Mouse (Mus musculus): Measurements from ENCODE around the gene Pgbd5. TPM values are rescaled to one million over a fixed set of nuclear protein-coding genes. Genes with fewer than 3 reads are reported as not detected.

The Pgbd5 gene
- total RNA-seq (2014; fragmentation: Nextera tagmentation) (not detected in 2 replicates), total RNA-seq (2017) (not detected in 2 replicates)

GRCm38 (mm10) chr8:124439558-124439957 lies at the start of gene Pgbd5:
TSS of gene Pgbd5 (minus strand) at chr8:124439658.
- ATAC-seq (replicated peaks; ENCODE audit: low FRiP score, low TSS enrichment, poor library complexity, severe bottlenecking), result no peak

DNA sequence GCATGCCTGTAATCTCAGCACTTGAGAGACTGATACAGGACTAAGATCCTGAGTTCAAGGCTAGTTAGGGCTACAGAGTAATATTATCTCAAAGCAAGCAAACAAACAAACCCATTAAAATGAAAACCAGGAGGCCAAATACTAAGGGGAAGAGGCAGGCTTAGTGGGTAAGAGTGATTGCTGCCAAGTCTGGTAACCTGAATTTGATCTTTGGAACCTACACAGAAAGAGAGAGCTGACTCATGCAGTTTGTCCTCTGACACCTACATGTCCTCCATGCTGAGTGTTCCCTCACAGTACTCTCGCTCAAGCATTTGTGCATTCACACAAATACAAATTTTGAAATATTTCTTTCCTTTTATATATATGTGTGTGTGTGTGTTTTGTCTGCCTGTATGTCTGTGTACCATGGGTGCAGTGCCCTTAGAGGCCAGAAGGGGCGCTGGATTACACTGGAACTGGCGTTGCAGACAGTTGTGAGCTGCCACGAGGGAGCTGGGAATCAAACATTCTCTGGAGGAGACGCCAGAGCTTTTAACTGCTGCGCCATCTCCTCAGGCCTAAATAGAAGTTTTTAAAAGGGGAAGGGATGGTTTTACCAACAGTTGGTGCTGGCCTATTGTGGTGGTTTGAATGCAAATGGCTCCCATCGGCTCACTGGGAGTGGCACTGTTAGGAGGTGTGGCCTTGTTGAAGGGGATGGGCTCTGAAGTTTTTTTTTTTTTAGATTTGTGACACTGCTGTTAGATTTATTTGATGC lies 44.1 kb upstream of the Pgbd5 start:
- ATAC-seq (replicated peaks; ENCODE audit: low FRiP score, low TSS enrichment, poor library complexity, severe bottlenecking), result no peak

GRCm38 (mm10) chr8:124482790-124483189 lies 43.3 kb upstream of the Pgbd5 start:
- ATAC-seq (replicated peaks; ENCODE audit: low FRiP score, low TSS enrichment, poor library complexity, severe bottlenecking), result no peak

DNA sequence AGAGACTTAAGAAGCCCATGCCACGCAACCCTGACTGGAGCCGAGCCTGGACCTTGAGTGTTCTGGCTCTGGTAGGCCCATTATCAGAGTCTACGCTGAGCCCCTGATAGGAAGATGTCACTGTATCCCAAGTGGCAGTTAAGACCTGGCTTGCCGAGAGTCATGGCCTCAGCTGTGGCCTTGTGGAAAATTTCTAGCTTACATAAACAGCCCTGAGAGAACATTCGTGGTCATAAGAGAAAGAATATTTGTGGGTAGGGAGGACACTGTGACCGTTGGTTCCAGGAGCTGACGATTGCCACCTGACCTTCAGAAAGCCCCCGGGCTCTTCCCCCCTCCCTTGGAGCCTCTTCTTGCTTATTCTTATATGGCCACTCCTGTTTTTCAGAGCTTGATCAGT lies 40.9 kb upstream of the Pgbd5 start:
- no peak for ATAC-seq (replicated peaks; ENCODE audit: low FRiP score, low TSS enrichment, poor library complexity, severe bottlenecking)

GRCm38 (mm10) chr8:124479251-124479650 lies 39.8 kb upstream of the Pgbd5 start:
- ATAC-seq (replicated peaks; ENCODE audit: low FRiP score, low TSS enrichment, poor library complexity, severe bottlenecking), result no peak

GRCm38 (mm10) chr8:124476701-124477100 lies 37.2 kb upstream of the Pgbd5 start:
- ATAC-seq (replicated peaks; ENCODE audit: low FRiP score, low TSS enrichment, poor library complexity, severe bottlenecking), result no peak

GRCm38 (mm10) chr8:124475690-124476089 lies 36.2 kb upstream of the Pgbd5 start:
- no peak for ATAC-seq (replicated peaks; ENCODE audit: low FRiP score, low TSS enrichment, poor library complexity, severe bottlenecking)

- no peak for ATAC-seq (replicated peaks; ENCODE audit: low FRiP score, low TSS enrichment, poor library complexity, severe bottlenecking)
Observed at GRCm38 (mm10) chr8:124464641-124465040, 25.2 kb upstream of the Pgbd5 start.

DNA sequence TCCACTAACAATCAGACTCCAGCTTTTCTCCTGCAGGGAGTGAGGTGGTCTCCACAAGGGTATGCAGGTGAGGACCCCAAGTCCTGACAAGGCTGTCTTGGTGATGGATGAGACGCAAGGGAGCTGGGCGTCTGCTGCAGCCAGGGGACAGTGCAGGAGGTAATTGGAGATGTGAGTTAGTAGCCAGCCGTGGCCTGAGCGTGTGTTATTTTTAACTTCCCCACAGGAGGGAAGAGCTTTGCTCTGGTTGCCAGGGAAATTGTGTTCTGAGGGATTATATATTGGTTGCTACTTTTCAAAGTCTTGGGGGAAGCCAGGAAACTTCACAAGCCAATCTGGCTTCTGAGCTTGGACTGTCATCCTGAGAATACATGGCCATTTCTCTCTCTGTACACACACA lies 23.7 kb upstream of the Pgbd5 start:
- no peak for ATAC-seq (replicated peaks; ENCODE audit: low FRiP score, low TSS enrichment, poor library complexity, severe bottlenecking)

GRCm38 (mm10) chr8:124462192-124462591 lies 22.7 kb upstream of the Pgbd5 start:
- no peak for ATAC-seq (replicated peaks; ENCODE audit: low FRiP score, low TSS enrichment, poor library complexity, severe bottlenecking)

DNA sequence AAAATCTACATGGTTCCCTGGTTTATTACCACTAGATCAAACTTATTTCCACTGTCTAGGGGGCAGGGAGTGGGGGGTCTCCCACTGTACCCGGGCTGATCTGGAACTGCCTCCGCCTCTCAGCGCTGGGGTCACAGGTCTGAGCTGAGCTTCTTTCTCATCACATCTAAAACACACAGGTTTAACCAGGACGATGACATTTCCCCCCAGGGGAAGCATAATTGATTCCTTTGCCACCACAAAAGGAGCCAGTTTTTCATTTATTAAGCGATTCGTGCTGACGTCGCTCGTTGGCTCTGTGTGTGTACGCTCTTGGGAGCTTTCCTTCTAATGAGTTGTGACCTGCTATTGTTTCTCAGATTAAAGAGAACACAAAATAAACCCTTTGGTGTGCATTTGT lies 21.6 kb upstream of the Pgbd5 start:
- ATAC-seq (replicated peaks; ENCODE audit: low FRiP score, low TSS enrichment, poor library complexity, severe bottlenecking), result no peak

GRCm38 (mm10) chr8:124460660-124461059 lies 21.2 kb upstream of the Pgbd5 start:
- no peak for ATAC-seq (replicated peaks; ENCODE audit: low FRiP score, low TSS enrichment, poor library complexity, severe bottlenecking)

- ATAC-seq (replicated peaks; ENCODE audit: low FRiP score, low TSS enrichment, poor library complexity, severe bottlenecking), result no peak
Observed at GRCm38 (mm10) chr8:124459627-124460026, 20.2 kb upstream of the Pgbd5 start.

DNA sequence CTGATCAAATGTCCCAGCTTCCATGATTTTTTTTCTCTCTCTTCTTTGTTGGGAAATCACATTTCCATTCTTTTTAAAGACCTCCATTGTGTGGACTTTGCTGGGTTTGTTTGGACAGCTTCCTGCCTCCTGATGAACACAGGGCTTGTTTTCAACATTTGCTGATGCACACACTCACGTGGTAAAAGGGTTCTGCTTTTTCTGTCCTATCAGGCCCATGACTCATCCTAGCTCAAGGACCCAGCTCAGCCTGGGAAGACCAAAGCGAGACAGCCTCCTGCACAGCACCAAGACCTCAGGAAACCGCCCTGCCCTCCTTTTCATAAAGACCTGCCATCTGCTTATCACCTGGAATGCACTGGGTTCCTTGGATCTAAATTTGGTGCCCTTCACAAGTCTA lies 15.9 kb upstream of the Pgbd5 start:
- no peak for ATAC-seq (replicated peaks; ENCODE audit: low FRiP score, low TSS enrichment, poor library complexity, severe bottlenecking)

DNA sequence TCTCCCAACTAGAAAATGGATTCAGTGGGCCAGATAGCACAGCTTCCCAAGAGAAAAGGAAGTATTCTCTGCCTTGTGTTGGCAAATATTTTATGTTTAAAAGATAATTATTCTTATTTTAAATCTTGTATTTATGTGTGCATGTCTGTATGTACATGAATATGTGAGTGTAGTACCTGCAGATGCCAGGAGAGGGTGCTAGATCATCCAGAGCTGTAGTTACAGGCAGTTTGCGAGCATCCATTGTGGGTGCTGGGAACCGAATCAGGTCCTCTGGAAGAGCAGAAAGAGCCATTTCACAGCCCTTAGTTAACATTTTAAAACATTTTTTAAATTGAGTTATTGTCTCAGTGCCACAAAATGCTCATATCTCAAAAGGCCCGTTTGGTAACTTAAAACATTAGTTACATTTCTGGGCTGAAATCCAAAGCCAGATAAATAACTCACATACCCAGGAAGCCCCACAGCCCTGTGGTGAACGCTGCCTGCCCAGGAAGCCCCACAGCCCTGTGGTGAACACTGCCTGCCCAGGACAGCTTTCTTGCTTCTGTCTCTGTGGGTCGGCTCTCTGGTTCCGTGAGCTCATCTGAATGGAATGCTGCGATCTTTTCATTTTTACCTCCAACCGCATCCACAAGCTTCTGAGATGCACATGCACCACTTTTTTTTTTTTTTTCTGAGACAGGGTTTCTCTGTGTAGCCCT lies 10.9 kb upstream of the Pgbd5 start:
- ATAC-seq (replicated peaks; ENCODE audit: low FRiP score, low TSS enrichment, poor library complexity, severe bottlenecking), result no peak

GRCm38 (mm10) chr8:124448962-124449670 lies 9.7 kb upstream of the Pgbd5 start:
- no peak for ATAC-seq (replicated peaks; ENCODE audit: low FRiP score, low TSS enrichment, poor library complexity, severe bottlenecking)

DNA sequence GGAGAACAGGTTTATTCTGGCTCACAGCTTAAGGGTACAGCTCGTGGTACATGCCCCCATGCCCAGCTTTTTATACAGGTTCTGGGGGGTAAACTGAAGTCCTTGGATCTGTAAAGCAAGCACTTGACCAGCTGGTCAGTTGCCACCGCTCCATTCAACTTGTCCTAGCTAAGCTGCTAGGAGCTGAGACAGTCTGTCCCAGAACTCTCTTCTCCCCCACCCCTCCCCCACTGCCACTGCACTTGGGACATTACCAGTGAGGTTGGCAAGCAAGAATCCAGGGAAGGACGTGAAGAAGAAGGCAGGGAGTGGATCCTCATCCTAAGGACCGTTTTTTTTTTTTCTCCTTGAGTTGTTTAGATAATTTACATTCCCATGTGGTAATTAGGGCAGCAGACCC lies 2.7 kb downstream of the Pgbd5 start:
- ATAC-seq (replicated peaks; ENCODE audit: low FRiP score, low TSS enrichment, poor library complexity, severe bottlenecking), result no peak

DNA sequence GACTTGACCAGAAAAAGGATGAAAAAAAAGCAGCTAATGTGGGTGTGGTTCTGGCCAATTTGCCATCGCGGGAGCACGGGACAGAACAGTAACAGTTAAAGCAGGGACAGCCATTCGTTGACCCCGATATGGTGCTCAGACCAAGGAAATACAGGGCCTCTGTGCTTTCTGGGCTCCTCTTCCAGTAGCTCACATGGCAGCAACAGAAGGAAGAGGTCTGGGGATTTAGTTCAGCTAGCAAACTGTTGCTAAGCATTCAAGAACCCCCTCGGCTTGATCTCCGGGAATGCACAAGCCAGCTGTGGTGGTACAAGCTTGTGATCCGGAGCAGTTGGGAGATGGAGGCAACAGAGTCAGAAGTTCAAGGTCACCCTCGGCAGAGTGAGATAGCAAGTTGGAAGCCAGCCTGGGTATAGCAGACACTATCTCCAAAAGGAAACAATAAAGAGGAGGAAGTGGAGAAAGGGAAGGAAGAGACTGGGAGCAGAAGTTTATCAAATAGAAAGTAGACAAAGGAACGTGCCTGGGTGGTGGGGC lies 3.7 kb downstream of the Pgbd5 start:
- no peak for ATAC-seq (replicated peaks; ENCODE audit: low FRiP score, low TSS enrichment, poor library complexity, severe bottlenecking)

GRCm38 (mm10) chr8:124435170-124435569 lies 4.3 kb downstream of the Pgbd5 start:
- no peak for ATAC-seq (replicated peaks; ENCODE audit: low FRiP score, low TSS enrichment, poor library complexity, severe bottlenecking)

DNA sequence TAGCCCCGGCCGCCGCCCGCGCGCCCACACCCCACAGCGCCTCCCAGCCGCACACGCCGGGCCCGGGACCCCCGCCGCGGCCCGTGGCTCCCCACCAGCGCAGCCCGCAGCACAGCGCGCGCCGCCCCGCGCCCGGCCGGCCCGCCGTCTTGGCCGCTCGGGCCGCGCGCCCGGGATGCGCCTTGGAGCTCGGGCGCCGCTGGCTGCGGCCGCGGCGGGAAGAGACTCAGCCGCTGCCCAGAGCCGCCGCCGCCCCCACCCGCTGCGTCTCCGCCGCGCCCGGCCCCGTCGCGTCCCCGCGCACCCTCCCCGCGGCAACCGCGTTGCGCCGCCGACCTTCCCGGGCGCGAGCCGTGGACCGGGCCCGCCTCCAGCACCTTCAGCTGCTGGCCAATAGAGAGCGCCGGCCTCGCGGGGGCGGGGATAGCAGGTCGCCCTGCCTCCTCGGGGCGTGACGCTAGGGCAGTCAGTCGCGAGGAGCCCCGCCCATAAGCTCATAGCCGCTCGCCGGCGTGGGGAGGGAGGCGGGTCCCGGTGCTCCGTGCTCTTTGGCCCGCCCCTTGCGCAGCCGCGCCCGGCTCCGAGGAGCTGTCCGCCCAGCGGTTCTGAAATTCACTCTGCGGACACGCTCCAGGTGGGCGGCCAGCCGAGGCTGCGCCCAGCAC lies 5.2 kb downstream of the Pgbd5 start:
- peak; percentile 100 for ATAC-seq (replicated peaks; ENCODE audit: low FRiP score, low TSS enrichment, poor library complexity, severe bottlenecking)

Measured in megakaryocyte-erythroid progenitor cell, adult 5-6 weeks (primary cell).